Mouse (Mus musculus) kidney, postnatal 0 days (tissue): ENCODE results near the gene Slk. TPM values are rescaled to one million over a fixed set of nuclear protein-coding genes. Genes with fewer than 3 reads are reported as not detected.

Experiments used
- ATAC-seq: fragments of 200-750 bp; cut with Nextera tagmentation; replicated peaks from 2 replicates; pipeline ENCODE4 v1.8.0; 2017; ENCODE audit warnings: low read depth, moderate number of reproducible peaks, moderate TSS enrichment, moderate library complexity; ENCODE audit not compliant: low FRiP score
- DNase-seq: peaks from one replicate; pipeline ENCODE4 v3.0.0-alpha.2; 2016; ENCODE audit warnings: low spot score
- H3K27ac ChIP-seq: fragments of 300-500 bp; sonication (generic); 2 replicates; pipeline ENCODE4 v1.5.1; 2014; ENCODE audit warnings: mild to moderate bottlenecking
- H3K27me3 ChIP-seq: fragments of 300-500 bp; sonication (generic); 2 replicates; pipeline ENCODE4 v1.6.1; 2014; ENCODE audit warnings: low read length, mixed read lengths; ENCODE audit not compliant: insufficient read depth
- H3K36me3 ChIP-seq: fragments of 300-500 bp; sonication (generic); 2 replicates; pipeline ENCODE4 v1.6.1; 2014; ENCODE audit warnings: low read length, mixed read lengths; ENCODE audit not compliant: insufficient read depth
- H3K4me1 ChIP-seq: fragments of 300-500 bp; sonication (generic); replicated peaks from 2 replicates; pipeline ENCODE4 v1.6.1; 2014; ENCODE audit warnings: antibody characterized with exemption, low read length, mixed read lengths; ENCODE audit not compliant: insufficient read depth
- H3K4me2 ChIP-seq: fragments of 300-500 bp; sonication (generic); 2 replicates; pipeline ENCODE4 v1.6.1; 2014; ENCODE audit warnings: mild to moderate bottlenecking, low read length, moderate library complexity, mixed read lengths
- H3K4me3 ChIP-seq: fragments of 300-500 bp; sonication (generic); replicated peaks from 2 replicates; pipeline ENCODE4 v1.5.1; 2014; ENCODE audit warnings: low read depth, low read length
- H3K9ac ChIP-seq: fragments of 300-500 bp; sonication (generic); 2 replicates; pipeline ENCODE4 v1.6.1; 2014; ENCODE audit warnings: low read depth, low read length
- H3K9me3 ChIP-seq: fragments of 300-500 bp; sonication (generic); replicated peaks from 2 replicates; pipeline ENCODE4 v1.6.1; 2016; ENCODE audit warnings: low read length, inconsistent platforms, mixed read lengths
- CTCF ChIP-seq: IDR thresholded peaks from 2 replicates; pipeline ENCODE4 v1.5.1; 2016; ENCODE audit warnings: antibody characterized with exemption, low read depth, mild to moderate bottlenecking, moderate library complexity
- WGBS: fragments of 180-500 bp; shearing (Covaris S2); extraction: QIAGEN DNeasy Blood & Tissue Kit; methylation state at CpG from one replicate; pipeline ENCODE4 v1.1.7; 2014; 5-methylcytosine and 5-hydroxymethylcytosine counted together
- polyA plus RNA-seq: library from polyadenylated mRNA; unstranded; fragments of >200 nt; fragmentation: Nextera tagmentation; extraction: Ambion mirVana; gene quantifications from 2 replicates; pipeline ENCODE4 v1.2.1, GENCODE M21; 2015

The Slk gene
- polyA plus RNA-seq, 1 experiment from 2014 or later, result 14.6 TPM

DNA sequence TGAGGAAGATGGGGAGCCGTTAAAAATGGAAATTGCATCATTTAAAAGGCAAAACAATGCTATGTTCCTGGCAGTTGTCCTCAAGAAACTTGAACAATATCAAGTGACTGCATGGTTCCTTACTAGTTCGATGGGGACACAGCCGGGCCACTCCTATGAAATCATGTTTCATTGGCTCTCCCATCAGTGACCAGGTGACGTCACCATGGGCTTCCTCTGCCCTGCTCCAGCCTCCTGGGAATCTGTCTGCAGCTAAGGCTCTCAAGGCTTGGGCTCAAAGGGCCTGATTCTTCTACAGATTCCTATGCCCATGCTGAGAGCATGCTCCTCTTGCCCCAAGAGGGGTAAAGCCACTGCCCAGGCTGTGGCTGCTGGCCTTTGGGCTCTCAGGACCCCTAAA, 29.9 kb upstream of the Slk start:
- Histone ChIP-seq H3K36me3 (no peaks in the 10 kb centered on the region), H3K4me2 (no peak overlapping the region), H3K9me3 (no peaks in the 10 kb centered on the region), H3K27me3 (no peaks in the 10 kb centered on the region), H3K4me1 (no peaks in the 10 kb centered on the region), H3K27ac (no peak overlapping the region), H3K4me3 (no peak overlapping the region), H3K9ac (no peak overlapping the region)
- DNase-seq, result no peak
- WGBS, result 65% methylated on average over 4 of the region's 4 CpGs
- ATAC-seq, result no peak
- TF ChIP-seq CTCF, result no peak

GRCm38 (mm10) chr19:47559145-47559544, 20.3 kb upstream of the Slk start:
- 84% methylated on average over 5 of the region's 5 CpGs for WGBS

GRCm38 (mm10) chr19:47559751-47560512, 19.5 kb upstream of the Slk start:
- H3K4me1 ChIP-seq, result 0 out of 2 replicates have a peak, but pooled peaks cover 3% of the 10 kb centered on the region
- H3K9ac ChIP-seq, result no peak overlapping the region
- H3K27me3 ChIP-seq, result no peaks in the 10 kb centered on the region
- ATAC-seq, result no peak
- no peak for DNase-seq
- no peak for TF ChIP-seq CTCF
- H3K9me3 ChIP-seq, result no peaks in the 10 kb centered on the region
- no peak overlapping the region for H3K4me3 ChIP-seq
- H3K36me3 ChIP-seq, result no peaks in the 10 kb centered on the region
- H3K4me2 ChIP-seq, result no peak overlapping the region
- 72% methylated on average over 14 of the region's 14 CpGs for WGBS
- H3K27ac ChIP-seq, result no peak overlapping the region

More at GRCm38 (mm10) chr19:47559145-47559544, 20.3 kb upstream of the Slk start:
- ATAC-seq (no peak), DNase-seq (no peak)
- TF ChIP-seq CTCF, result no peak
- Histone ChIP-seq H3K36me3 (no peaks in the 10 kb centered on the region), H3K4me2 (no peak overlapping the region), H3K9me3 (no peaks in the 10 kb centered on the region), H3K27me3 (no peaks in the 10 kb centered on the region), H3K9ac (no peak overlapping the region), H3K4me1 (no peaks in the 10 kb centered on the region), H3K27ac (no peak overlapping the region), H3K4me3 (no peak overlapping the region)

DNA sequence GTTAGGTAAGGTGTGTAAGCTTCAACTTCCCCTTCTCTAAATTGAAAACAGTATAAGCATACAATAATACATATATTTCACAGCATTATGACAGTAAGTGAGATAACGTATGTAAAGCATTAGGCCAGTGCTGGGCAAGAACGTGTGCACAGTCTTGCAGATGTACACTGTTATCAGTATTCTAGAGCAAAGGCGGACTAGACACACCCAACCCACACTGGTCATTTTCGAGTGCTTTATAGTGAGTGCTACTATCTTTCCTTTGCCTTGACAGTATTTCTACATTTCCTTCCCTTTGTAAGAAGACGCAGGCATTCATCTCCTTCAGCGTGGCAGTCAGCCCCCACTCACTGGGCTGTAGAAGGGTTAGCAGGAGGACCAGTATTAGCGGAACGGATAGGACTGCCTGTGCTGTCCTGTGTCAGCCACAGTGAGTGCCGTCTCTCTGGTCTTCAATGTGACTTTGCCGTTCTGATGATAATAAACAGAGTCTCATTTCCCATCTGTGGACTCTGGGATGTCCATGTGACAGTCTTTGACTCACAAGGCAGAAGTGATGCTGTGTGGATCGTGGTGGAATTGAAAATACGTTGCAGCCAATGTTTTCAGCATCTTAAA, 18.8 kb upstream of the Slk start:
- DNase-seq (no peak), ATAC-seq (no peak)
- no peak overlapping the region for H3K4me3 ChIP-seq
- H3K9ac ChIP-seq, result no peak overlapping the region
- no peak for TF ChIP-seq CTCF
- H3K9me3 ChIP-seq, result no peaks in the 10 kb centered on the region
- H3K27me3 ChIP-seq, result no peaks in the 10 kb centered on the region
- H3K4me2 ChIP-seq, result no peak overlapping the region
- no peaks in the 10 kb centered on the region for H3K36me3 ChIP-seq
- H3K27ac ChIP-seq, result no peak overlapping the region
- H3K4me1 ChIP-seq, result 0 out of 2 replicates have a peak, but pooled peaks cover 3% of the 10 kb centered on the region
- WGBS, result 82% methylated on average over 12 of the region's 12 CpGs

- H3K27ac ChIP-seq, result no peak overlapping the region
- no peak for DNase-seq
- no peaks in the 10 kb centered on the region for H3K27me3 ChIP-seq
- H3K9ac ChIP-seq, result no peak overlapping the region
- WGBS, result 33% methylated on average over 5 of the region's 5 CpGs
- H3K36me3 ChIP-seq, result no peaks in the 10 kb centered on the region
- no peak overlapping the region for H3K4me2 ChIP-seq
- no peak for TF ChIP-seq CTCF
- no peak overlapping the region for H3K4me3 ChIP-seq
- H3K9me3 ChIP-seq, result no peaks in the 10 kb centered on the region
- 0 out of 2 replicates have a peak, but pooled peaks cover 3% of the 10 kb centered on the region for H3K4me1 ChIP-seq
- ATAC-seq, result peak; percentile 21; the same call in 1 of the 2 replicates
Observed at GRCm38 (mm10) chr19:47561996-47562441, 17.5 kb upstream of the Slk start.

GRCm38 (mm10) chr19:47563715-47564114, 15.8 kb upstream of the Slk start:
- Histone ChIP-seq H3K4me1 (0 out of 2 replicates have a peak, but pooled peaks cover 3% of the 10 kb centered on the region), H3K4me2 (no peak overlapping the region), H3K9me3 (no peaks in the 10 kb centered on the region), H3K36me3 (no peaks in the 10 kb centered on the region), H3K27ac (no peak overlapping the region), H3K9ac (no peak overlapping the region), H3K4me3 (no peak overlapping the region), H3K27me3 (no peaks in the 10 kb centered on the region)
- WGBS, result 34% methylated on average over 13 of the region's 13 CpGs
- DNase-seq, result peak; percentile 52
- ATAC-seq, result no peak
- no peak for TF ChIP-seq CTCF
